Comparison of ENCODE assay signal across 21 mouse cellular contexts in the genomic region with DNA sequence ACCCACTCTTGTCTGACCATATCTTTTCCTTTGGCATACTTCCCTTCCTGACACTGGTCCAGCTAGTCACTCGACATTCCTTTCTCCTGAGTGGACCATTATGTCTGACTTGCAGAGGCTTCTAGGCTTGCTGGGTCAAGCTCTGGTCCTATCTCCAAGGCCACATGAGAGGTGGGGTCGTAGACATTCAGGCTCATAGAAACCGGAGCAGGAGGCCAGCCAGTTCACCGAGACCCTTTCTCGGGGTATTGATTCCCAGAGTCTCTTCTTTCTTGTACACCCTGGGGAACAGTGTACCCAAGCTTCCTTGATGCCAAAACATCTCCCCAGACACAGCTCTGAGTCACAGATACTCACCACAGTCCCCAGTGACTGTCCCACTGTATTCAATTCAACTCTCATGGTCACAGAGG. TPM values are rescaled to one million over a fixed set of nuclear protein-coding genes. Genes with fewer than 3 reads are reported as not detected.
DNase-seq lines count a peak whose midpoint lies in the region.
"Had no signal": no experiment of that assay in that cellular context is flagged by ENCODE, and none has a peak within 500 bp of the region (broad histone marks: within the 10 kb centered on the region; RNA-seq: fewer than 3 reads in every experiment).

No protein-coding gene starts in this region.

- H3K27me3 ChIP-seq in heart, embryonic 10.5 days (ENCODE audit: insufficient read depth, poor library complexity, severe bottlenecking), result peaks cover 16% of the 10 kb centered on the region; the same call in 1 of the 2 replicates
- H3K27me3 ChIP-seq: embryonic facial prominence, embryonic 12.5 days; intestine, embryonic 15.5 days; liver, embryonic 12.5 days; stomach, embryonic 15.5 days had no signal

- no peak for DNase-seq in heart, embryonic 10.5 days (ENCODE audit: low spot score)
- no peak for DNase-seq in heart, postnatal 4 days
- DNase-seq in urinary bladder, adult 18-20 months (ENCODE audit: low spot score in 2 of 2), result peak; percentile 52 to 63
- no peak for DNase-seq in urinary bladder, postnatal 4 days (ENCODE audit: low spot score in 2 of 2)
- DNase-seq in NIH3T3 (ENCODE audit: low read depth), result peak; percentile 54
- peak; percentile 51 to 65 for DNase-seq in urinary bladder, postnatal 36 days (ENCODE audit: low spot score in 2 of 2)
- no peak for DNase-seq in kidney, adult 9 months
- DNase-seq: cerebellum, adult 18-20 months; cerebellum, postnatal 25 days; kidney, adult 8-10 months; kidney, postnatal 14 days; lung, embryonic 14.5 days; thymus, postnatal 25 days had no signal

- H3K9me3 ChIP-seq in heart, embryonic 10.5 days, result no peaks in the 10 kb centered on the region
- H3K9me3 ChIP-seq: embryonic facial prominence, embryonic 12.5 days; forebrain, embryonic 12.5 days; hindbrain, embryonic 10.5 days; intestine, embryonic 15.5 days; liver, embryonic 12.5 days; midbrain, embryonic 10.5 days; stomach, embryonic 15.5 days had no signal

- no peaks in the 10 kb centered on the region for H3K36me3 ChIP-seq in heart, embryonic 10.5 days
- H3K36me3 ChIP-seq: embryonic facial prominence, embryonic 12.5 days; forebrain, embryonic 12.5 days; hindbrain, embryonic 10.5 days; intestine, embryonic 15.5 days; liver, embryonic 12.5 days; midbrain, embryonic 10.5 days; stomach, embryonic 15.5 days had no signal

- peaks cover 20% of the 10 kb centered on the region for H3K4me1 ChIP-seq in heart, embryonic 10.5 days
- H3K4me1 ChIP-seq: forebrain, embryonic 12.5 days; liver, embryonic 12.5 days; midbrain, embryonic 10.5 days had no signal

- 0 out of 2 replicates have a peak overlapping the region, but pooled peaks have one; percentile 22 for H3K27ac ChIP-seq in heart, embryonic 10.5 days
- H3K27ac ChIP-seq: embryonic facial prominence, embryonic 12.5 days; forebrain, embryonic 12.5 days; hindbrain, embryonic 10.5 days; intestine, embryonic 15.5 days; liver, embryonic 12.5 days; midbrain, embryonic 10.5 days; stomach, embryonic 15.5 days had no signal

- no peak overlapping the region for H3K4me3 ChIP-seq in heart, embryonic 10.5 days
- H3K4me3 ChIP-seq: embryonic facial prominence, embryonic 12.5 days; erythroblast, embryonic 14.5 days; forebrain, embryonic 12.5 days; hindbrain, embryonic 10.5 days; intestine, embryonic 15.5 days; liver, embryonic 12.5 days; midbrain, embryonic 10.5 days; stomach, embryonic 15.5 days had no signal

- WGBS in heart, embryonic 10.5 days, result 74% methylated on average over 5 of the region's 5 CpGs

RNA-seq across cellular contexts. Expression of a gene that starts 52.9 kb away (rescaled TPM):
- 1.6 and 12.0 TPM in 2 replicates for polyA plus RNA-seq in heart, embryonic 10.5 days (2016; fragmentation: Nextera tagmentation; extraction: Ambion mirVana)
- 10 to 100 TPM; 42.4 to 42.8 TPM for total RNA-seq in heart, postnatal 4 days (2021)

Comparison
In these comparisons a context has a peak if more than half of its experiments do, and no peak if none do; other contexts are left out.
1. DNase-seq: peak in urinary bladder, adult 18-20 months (2 of 2), NIH3T3 (single experiment) and urinary bladder, postnatal 36 days (2 of 2); none in heart, embryonic 10.5 days (single experiment), heart, postnatal 4 days (single experiment), urinary bladder, postnatal 4 days (0 of 2) and kidney, adult 9 months (single experiment).